ENCODE assay signal across 12 mouse cellular contexts in genomic region chr15:62533233-62533632, GRCm38 (mm10).
DNase-seq lines count a peak whose midpoint lies in the region; ATAC-seq and TF ChIP-seq lines count a peak whose summit lies in the region.
"Had no signal": no experiment of that assay in that cellular context is flagged by ENCODE, and none has a peak within 500 bp of the region (broad histone marks: within the 10 kb centered on the region; RNA-seq: fewer than 3 reads in every experiment).

No protein-coding gene starts in this region.

- no peaks in the 10 kb centered on the region for H3K36me3 ChIP-seq in kidney, postnatal 0 days (ENCODE audit: insufficient read depth, low read length)
- H3K36me3 ChIP-seq in neural tube, embryonic 15.5 days: no peaks in the 10 kb centered on the region
- H3K36me3 ChIP-seq: lung, embryonic 15.5 days had no signal

- no peak overlapping the region for H3K9ac ChIP-seq in kidney, postnatal 0 days (ENCODE audit: low read depth, low read length)
- H3K9ac ChIP-seq in neural tube, embryonic 15.5 days (replicated peaks): no peak overlapping the region
- H3K9ac ChIP-seq: lung, embryonic 15.5 days had no signal

- no peaks in the 10 kb centered on the region for H3K9me3 ChIP-seq in kidney, postnatal 0 days (replicated peaks; ENCODE audit: low read length)
- no peaks in the 10 kb centered on the region for H3K9me3 ChIP-seq in neural tube, embryonic 15.5 days (replicated peaks)
- H3K9me3 ChIP-seq: lung, embryonic 15.5 days had no signal

- WGBS in kidney, postnatal 0 days: 49% methylated on average over 2 of the region's 2 CpGs
- WGBS in neural tube, embryonic 15.5 days: 68% methylated on average over 2 of the region's 2 CpGs

- H3K4me2 ChIP-seq in kidney, postnatal 0 days (ENCODE audit: low read length): no peak overlapping the region
- no peak overlapping the region for H3K4me2 ChIP-seq in neural tube, embryonic 15.5 days
- H3K4me2 ChIP-seq: lung, embryonic 15.5 days had no signal

- no peak for TF ChIP-seq CTCF in kidney, postnatal 0 days (IDR thresholded peaks at IDR 0.05; ENCODE audit: low read depth)

- no peak overlapping the region for H3K27ac ChIP-seq in kidney, postnatal 0 days
- H3K27ac ChIP-seq in neural tube, embryonic 15.5 days (replicated peaks): no peak overlapping the region
- H3K27ac ChIP-seq: hindbrain, postnatal 0 days; lung, embryonic 15.5 days had no signal

- no peak for ATAC-seq in kidney, postnatal 0 days (replicated peaks; ENCODE audit: low FRiP score, low read depth)
- no peak for ATAC-seq in neural tube, embryonic 15.5 days (ENCODE audit: low FRiP score)
- ATAC-seq: hindbrain, postnatal 0 days had no signal

- DNase-seq in heart, adult 9 months (ENCODE audit: low spot score in 2 of 2): peak; percentile 28 to 30
- no peak for DNase-seq in heart, postnatal 25 days (ENCODE audit: low spot score)
- DNase-seq in urinary bladder, postnatal 14 days (ENCODE audit: low spot score): peak; percentile 9
- no peak for DNase-seq in urinary bladder, postnatal 25 days (ENCODE audit: low spot score)
- DNase-seq in kidney, postnatal 0 days (ENCODE audit: low spot score): peak; percentile 27
- no peak for DNase-seq in frontal cortex, adult 2 months (ENCODE audit: extremely low spot score in 1 of 2, low spot score in 1 of 2)
- DNase-seq in cerebellum, adult 11 months: no peak
- DNase-seq: thymus, postnatal 36 days had no signal

- H3K4me1 ChIP-seq in kidney, postnatal 0 days (replicated peaks; ENCODE audit: insufficient read depth, low read length): no peaks in the 10 kb centered on the region
- no peaks in the 10 kb centered on the region for H3K4me1 ChIP-seq in neural tube, embryonic 15.5 days
- H3K4me1 ChIP-seq: lung, embryonic 15.5 days had no signal

- intact Hi-C loops in heart, postnatal 25 days (cut with DNase I): no loop called here

- no peak overlapping the region for H3K4me3 ChIP-seq in kidney, postnatal 0 days (replicated peaks; ENCODE audit: low read depth, low read length)
- no peak overlapping the region for H3K4me3 ChIP-seq in neural tube, embryonic 15.5 days (replicated peaks)
- H3K4me3 ChIP-seq: erythroblast, embryonic 14.5 days; lung, embryonic 15.5 days had no signal

- H3K27me3 ChIP-seq in kidney, postnatal 0 days (ENCODE audit: insufficient read depth, low read length): no peaks in the 10 kb centered on the region
- H3K27me3 ChIP-seq in neural tube, embryonic 15.5 days (replicated peaks): no peaks in the 10 kb centered on the region
- H3K27me3 ChIP-seq: lung, embryonic 15.5 days had no signal

Comparison
In these comparisons a context has a peak if more than half of its experiments do, and no peak if none do; other contexts are left out.
1. DNase-seq: peak in heart, adult 9 months (2 of 2), urinary bladder, postnatal 14 days (single experiment) and kidney, postnatal 0 days (single experiment); none in heart, postnatal 25 days (single experiment), urinary bladder, postnatal 25 days (single experiment), frontal cortex, adult 2 months (0 of 2) and cerebellum, adult 11 months (single experiment).